Mouse (Mus musculus) left cerebral cortex, adult 18-20 months (tissue): ENCODE data around the gene Magohb. TPM values are rescaled to one million over a fixed set of nuclear protein-coding genes. Genes with fewer than 3 reads are reported as not detected.
"Not testable (repeated sequence)": the region's sequence is repeated elsewhere in the genome, so short reads cannot be mapped to it uniquely, and the experiment has no call there.

Experiments
- DNase-seq, 2 experiments: peaks; one replicate each; pipeline ENCODE4 v3.0.0; 2021 to 2022; ENCODE audit warnings: low spot score in 2 of 2, mixed read lengths in 1 of 2
- long read RNA-seq, 2 experiments: library from polyadenylated mRNA; stranded (forward); transcript quantifications; one replicate each; pipeline ENCODE4 v2.0.0; 2021
- total RNA-seq, 2 experiments: library from RNA; stranded (reverse); gene quantifications; 2 replicates each; pipeline ENCODE4 v1.2.3; 2021

Gene Magohb
- total RNA-seq, result 10 to 100 TPM in 1 of 2 experiments, 1 to 10 TPM in 1; 8.5 to 11.3 TPM
- long read RNA-seq, experiment 1, partial matches to known transcripts, result 1 of 5 reads
- long read RNA-seq, experiment 1, other reads (novel, unspliced or antisense), result 1 of 5 reads
- long read RNA-seq, experiment 2, partial matches to known transcripts, result 0 of 5 reads
- long read RNA-seq, experiment 2, other reads (novel, unspliced or antisense), result 0 of 5 reads

DNA sequence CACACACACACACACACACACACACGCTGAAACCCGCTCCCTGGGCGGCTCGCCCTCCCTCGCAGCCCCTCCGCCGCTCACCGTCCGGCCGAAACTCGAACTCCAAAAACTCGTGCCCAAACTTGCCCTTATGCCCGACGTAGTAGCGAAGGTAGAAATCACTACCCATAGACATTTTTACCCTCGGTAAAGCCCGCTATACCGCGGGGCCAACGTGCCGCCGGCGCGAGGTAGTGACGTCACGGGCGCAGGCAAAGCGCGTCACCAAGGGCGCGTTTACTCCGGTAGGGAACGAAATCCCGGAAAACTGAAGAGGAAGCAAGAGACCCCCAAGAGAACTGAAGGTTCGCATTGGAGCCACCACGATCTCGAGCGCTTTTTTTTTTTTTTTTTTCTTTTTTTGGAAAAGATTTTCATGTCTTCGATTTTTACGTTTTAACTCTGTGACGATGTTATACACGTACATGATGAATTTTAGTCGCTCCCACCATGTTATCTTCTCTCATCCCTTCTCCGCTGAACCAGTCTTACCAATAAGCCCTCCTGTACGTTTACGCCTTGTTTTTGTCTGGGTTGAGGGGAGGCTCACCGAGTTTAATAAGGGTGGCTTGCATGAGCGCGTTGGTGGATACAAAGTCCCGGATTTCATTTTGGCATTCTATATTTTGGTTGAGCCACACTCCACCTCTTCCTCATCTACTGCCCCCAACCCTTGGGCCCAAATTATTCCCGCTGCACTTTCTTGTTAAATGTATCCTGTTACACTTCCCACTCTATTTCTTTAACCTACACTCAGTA is at the start of gene Magohb:
Gene Magohb, minus strand, starts transcription at position 254 of the 798 bp plus-strand sequence.
- peak; percentile 82 to 92 for DNase-seq

DNA sequence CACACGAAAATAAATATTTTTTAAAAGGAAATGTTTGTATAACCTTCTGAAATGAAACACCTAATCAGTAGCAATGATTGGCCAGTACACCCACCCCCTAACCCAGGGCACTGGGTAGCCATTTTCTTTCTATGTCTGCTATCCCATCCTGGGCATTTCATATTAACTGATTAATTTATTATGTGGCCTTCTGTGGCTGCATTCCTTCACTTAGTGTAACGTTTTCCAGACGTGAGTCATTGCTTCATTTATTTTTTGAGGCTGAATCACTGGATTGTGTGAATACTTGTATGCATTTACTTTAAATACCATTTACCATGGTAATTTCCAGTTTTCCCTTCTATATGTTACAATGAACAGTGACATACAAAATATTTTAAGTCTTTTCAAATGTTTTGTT is 47.0 kb upstream of the Magohb start:
- DNase-seq, result no peak

DNA sequence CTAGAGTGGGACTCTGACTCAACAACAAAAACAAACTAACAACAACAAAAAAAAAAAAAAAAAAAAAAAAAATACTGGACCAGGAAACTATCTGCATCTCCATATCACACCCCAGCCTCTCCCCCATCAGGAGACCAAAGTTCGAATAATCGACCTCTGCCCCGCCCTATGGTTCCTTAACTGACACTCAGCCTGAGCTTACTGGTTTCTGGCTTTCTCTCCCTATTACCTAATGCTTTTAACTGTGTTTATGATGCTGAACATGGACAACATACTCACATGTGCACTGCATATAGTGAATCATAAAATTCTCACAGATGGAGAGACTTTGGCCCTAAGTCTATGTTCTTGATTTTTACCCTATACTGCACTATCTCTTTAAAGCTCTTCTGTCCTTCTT is 46.3 kb upstream of the Magohb start:
- DNase-seq, result no peak

DNA sequence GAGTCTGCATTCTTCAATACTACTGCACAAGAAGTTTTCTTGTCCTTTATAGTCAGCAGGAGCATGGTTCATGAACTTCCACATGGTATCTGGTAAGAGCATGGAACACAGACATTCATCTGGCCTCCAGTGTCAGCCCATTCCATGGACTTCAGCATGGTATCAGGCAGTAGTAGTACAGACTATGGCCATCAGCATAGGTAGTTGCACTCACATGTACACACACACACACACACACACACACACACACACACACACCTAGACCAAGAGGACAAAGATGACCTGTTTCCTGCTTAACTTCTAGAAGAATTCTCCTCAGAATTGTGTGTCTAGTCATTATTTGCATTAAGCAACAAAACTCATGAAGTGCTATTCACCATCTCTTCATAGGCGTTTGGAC is 45.7 kb upstream of the Magohb start:
- DNase-seq, result no peak

DNA sequence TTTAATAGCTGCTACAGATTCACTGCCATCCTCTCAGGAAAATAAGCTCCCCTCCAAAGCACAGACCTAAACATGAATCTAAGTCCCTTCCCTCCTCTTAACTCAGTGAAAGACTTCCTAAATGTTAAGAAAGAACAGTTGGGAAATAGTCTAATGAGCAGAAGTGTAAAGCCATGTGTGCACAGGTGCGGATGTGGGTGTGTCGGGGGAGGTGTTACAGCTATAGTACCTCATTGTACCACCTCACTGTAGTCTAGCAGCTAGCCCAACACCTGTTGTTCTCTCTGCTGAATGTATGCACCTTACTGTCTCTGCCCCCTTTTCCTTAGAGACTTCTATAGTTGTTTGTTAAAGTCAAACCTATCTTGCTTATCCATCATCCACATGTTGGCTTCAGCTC is 34.0 kb upstream of the Magohb start:
- no peak for DNase-seq

DNA sequence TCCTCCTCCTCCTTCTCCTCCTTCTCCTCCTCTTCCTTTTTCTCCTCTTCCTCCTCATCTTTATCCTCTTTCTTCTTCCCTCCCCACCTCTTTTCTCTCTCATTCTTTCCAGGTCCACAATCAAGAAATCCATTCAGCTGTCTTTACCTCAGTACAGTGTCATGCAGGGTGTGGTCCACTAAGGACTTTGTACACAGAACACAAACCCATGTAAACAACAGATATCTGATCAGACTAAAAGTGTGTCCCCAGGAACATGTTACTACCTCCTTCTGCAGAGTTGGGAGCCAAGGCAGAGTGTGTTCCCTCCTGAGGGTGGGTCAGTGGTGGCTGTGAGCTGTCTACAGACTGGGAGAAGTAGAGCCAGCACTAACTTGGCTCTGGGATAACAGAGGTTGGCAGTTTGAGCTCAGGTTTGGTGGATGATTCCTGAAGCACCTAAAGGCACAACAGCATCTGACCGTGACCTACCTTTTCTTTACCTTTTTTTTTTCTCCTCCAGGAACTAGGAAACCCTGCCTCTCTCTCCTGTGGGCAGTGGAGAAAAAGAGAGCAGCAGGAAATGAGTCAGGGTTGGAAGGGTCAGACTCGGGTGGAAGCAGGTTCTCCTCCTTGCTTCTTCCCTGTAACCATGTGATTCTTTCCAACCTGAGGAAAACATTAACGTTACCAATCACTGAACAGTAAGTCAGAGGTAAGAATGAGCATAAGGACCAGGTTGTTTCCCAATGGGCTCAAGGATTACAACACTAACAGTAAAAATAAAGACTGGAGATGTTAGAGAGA is 29.0 kb upstream of the Magohb start:
- no peak for DNase-seq

DNA sequence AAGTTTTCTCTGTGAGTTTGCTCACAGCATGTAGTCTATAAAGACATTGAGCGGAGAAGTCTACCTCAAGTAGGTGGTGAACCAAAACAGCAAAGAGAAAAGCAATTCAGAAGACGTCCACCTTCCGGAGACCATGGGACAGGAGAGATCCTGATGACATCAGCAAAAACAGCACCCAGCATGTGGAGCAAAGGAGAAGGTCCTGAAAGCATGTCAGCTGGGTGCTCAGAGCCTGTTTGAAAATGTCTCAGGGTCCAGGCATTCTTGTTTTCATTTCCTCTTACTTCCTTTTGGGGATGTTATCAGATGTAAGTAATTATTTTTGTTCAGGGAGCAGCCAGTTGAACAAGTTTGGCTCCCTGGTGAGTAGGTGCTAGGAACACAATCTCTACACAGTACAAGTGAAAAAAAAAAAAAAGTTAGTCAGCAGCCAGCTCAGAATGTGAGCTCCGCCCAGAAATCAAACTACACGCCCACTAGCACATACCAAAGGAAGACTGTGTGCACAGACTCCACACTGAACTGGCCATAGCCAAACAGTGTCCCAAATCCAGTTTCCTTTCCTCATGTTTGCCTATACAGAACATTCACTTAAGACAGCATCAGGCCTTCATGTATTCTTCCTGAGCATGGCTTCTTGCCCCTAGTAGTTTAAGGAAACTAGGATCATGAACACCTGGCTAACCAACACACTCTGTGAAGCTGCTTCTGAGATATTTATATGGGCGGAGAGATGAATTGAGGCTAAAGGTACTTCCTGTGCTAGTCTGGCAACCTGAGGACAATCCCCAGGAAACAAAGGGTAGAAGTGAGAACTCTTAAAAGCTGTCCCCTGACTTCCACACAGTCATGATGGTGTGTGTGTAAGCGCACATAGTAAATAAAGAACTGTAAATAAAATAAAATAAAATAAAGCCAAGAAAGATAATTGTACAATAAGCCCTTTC is 23.4 kb upstream of the Magohb start:
- no peak for DNase-seq

DNA sequence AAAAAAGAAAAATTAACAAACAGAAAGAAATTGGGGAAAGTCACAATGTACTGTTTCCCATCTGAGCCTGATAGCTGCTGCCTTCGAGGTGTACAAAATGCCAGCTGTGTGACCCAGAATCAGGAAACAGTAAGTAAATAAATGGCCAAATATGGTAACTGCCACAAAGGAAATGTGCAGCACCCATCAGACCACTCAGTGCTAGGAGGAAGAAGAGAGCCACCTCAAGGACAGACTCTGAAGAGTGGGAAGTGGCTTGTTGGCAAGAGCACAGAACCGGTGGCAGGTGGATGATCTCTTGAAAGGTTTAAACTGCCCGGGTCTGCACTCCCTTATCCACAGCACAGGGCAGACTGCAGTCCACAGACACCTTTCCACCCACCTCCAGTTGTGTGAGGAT is 15.0 kb upstream of the Magohb start:
- no peak for DNase-seq

DNA sequence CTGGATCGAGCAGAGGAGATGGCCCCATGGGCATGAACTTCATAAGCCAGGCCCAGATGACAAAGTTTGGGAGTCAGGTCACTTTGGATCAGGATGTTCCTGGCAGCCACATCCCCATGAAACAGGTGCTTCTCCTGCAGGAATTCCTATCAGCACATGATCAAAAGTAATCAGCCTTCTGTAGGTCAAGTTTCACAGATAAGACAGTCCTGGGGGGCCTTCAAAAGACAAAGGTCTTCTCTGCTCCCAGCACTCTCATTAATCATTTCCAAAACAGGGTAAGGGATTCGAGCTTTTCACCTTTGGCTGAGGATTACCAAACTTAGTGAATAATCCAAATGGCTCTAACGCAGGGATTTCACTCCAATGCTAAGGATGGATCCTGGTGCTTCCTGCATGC is 11.7 kb upstream of the Magohb start:
- DNase-seq, result no peak

DNA sequence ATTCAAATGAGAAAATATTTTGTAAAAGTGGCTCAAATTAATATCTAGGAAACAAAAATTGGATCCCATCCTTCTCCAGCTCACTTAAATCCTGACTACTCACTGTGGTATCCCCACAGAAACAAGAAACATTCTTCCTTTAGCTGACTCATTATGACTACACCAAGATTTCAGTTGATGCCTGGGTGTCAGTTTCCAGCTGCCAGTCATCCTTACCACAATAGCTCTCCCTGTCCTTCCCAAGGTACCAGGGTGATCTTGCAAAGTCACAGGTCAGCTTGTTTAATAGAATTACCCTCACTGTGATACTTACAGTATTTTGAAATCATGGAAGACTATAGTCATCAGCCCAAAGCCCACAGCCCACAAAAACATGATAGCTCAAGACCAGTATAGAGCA is 5.5 kb upstream of the Magohb start:
- DNase-seq, result no peak

DNA sequence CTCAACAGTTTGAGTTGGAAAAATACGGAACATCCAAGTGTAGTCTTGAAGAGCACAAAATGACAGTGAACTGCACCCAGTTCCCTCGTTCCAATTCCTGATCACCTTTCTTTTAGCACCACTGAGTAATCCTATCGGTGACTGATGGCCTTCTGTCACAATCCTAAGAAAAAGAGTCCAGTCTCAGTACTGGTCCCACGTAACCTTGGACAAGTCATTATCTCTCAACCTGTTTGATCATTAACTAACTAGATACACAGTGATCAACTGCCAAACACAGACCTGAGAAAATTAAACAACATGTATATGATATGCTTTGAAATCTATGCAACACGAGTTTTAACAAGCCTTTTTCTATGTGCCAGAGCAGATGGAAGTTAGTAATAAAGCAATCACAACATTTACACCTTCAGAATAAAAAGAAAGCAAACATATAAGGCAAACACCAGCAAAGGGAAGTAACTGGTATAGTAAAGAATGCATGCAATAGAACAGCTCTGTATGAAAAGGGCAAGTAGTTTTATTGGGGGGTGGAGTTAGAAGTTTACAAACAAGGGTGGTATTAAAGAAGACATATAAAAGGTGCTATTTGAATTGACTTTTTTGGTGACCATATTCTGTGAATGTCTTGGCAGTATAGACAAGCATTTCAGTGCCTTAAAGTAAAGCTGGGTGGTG is 1.5 kb upstream of the Magohb start:
- DNase-seq, result no peak

DNA sequence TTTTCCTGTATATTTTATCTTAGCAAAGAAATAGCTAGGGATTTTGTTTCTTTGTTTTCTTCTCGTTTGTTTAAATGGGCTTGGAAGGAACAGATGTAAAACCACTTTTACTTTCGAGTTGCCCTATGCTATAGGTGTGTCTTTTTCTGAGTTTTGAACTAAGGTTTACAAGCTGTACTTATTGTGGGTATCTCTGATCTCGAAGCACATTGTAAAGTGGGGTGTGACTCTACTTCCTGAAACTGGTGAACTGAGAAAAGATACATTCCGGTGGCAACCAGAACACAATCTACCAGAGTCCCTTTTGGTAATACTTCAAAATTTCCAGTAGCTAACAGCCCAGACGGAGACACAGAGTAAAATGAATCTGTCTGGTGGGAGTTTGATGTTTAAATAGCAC is 872 bp upstream of the Magohb start:
- no peak for DNase-seq

DNA sequence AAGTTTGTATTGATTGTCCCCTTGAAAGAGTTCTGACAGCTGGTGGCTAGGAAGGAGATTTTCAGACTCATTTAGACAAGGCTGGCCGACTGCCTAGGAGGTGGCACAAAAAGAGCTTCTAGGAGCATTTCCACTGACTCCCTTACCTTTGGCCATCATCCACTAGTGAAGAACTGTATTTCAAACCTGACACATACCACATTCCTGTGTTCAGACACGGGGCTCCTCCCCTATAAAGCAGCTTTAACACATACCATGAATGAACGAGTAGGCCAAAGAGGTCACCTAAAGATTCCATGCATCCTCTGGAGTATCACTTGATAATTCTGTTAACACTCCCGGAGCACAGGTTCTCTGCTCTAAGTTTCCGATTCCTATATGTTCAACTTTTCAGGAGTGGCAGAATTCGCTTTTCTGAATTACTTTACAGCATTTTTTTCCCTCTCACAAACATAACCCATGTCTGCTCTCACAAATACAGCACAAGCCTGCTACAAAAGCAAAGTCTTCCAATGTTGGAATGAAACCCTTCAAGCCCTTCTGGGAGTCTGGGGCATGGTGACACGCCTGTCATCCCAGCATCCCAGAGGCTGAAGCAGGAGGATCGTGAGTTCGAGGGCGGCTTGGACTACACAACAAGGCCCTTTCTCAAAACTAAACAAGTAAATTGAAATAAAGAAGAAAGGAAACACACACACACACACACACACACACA is 611 bp downstream of the Magohb start:
- DNase-seq, result peak in 1 of 2 experiments; percentile 4

DNA sequence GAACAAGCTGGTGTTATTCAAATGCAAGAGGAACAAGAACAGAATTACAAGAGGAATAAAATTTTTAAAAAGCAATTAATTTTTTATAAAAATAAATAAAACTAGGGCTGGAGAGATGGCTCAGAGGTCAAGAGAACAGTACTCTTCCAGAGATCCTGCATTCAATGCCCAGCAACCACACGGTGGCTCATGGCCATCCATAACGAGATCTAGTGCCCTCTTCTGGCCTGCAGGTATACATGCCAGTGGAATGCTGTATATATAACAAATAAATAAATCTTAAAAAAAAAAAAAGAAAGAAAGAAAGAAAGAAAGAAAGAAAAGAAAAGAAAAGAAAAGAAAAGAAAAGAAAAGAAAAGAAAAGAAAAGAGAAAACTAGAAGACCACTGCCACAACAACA is 2.6 kb downstream of the Magohb start:
- DNase-seq, result peak; percentile 6 to 34

DNA sequence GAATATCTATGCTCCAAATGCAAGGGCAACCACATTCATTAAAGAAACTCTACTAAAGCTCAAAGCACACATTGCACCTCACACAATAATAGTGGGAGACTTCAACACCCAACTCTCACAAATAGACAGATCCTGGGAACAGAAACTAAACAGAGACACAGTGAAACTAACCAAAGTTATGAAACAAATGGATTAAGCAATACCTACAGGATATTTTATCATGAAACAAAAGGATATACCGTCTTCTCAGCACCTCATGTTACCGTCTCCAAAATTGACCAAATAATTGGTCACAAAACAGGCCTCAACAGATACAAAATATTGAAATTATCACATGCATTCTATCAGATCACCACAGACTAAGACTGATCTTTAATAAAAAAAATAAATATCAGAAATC is 14.9 kb downstream of the Magohb start:
- not testable (repeated sequence) for DNase-seq

DNA sequence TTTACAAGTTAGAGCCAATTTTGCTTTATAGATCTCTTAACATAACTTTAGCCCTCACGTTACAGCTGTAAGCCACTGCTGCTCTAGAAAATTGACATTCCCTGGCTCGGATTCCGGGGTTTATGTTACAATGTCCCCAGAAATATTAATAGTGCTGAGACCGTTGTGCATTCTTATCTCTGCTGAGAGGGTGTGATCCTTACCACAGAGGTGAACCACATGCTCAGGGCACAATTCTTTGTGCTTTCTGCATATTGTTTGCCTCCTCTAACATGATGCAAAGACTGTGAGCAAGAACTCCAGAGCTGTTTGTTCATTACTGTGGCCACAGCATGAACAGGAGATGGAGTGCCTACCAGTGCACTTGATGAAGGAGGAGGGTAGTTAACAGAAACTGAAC is 16.4 kb downstream of the Magohb start:
- DNase-seq, result no peak

DNA sequence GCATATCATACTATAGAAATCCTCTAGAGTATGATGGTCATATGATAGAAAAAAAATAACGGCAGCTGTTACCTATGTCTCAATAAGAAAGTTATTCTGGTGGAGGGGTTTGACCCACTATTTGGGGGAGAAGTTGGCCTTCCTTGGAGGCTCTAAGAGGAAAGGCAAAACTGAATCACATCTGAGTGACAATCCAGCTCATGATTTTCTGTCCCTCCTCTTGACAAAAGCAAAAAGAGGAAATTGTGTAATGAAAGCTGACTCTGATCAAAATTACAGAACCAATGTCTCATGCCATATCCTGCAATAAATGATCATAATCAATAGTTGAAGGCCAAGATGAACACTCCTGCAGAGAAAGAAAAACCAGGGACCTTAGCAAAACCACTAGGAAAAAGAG is 20.7 kb downstream of the Magohb start:
- no peak for DNase-seq

DNA sequence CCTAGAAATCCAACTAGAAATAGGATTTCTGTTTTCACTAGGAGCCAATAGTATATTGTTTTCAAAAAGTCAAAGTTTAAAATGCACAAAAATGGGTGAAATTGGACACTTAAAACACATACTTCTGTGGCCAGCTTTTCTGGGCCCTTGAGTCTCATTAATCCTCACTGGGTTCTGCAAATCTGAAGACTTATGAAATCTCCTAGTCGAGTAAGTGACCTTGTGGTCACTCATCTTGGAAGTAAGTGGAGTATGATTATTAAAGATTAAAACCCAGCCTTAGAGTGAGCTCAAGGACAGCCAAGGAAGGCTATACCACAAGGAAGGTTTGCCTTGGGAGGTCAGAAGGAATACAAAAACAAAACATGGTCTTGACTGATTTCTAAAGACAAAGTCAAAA is 22.7 kb downstream of the Magohb start:
- no peak for DNase-seq

DNA sequence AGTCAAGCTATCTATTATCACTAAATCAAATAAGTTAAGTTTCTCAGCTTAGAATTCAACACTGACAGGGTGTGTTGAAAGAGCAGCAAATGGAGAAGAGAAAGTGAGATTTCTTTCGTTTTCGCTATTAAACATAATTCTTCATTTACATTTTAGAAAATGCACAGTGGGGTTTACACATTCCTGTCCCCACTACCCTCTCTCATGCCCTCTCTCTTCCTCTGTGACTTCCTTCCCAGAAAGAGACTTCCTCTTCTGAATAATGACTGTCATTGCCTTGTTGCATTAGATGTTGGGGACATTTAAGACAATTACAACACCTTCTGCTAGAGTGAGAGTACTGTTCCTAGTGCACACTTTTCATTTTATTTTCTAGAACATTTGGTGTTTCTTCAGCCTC is 23.4 kb downstream of the Magohb start:
- no peak for DNase-seq

DNA sequence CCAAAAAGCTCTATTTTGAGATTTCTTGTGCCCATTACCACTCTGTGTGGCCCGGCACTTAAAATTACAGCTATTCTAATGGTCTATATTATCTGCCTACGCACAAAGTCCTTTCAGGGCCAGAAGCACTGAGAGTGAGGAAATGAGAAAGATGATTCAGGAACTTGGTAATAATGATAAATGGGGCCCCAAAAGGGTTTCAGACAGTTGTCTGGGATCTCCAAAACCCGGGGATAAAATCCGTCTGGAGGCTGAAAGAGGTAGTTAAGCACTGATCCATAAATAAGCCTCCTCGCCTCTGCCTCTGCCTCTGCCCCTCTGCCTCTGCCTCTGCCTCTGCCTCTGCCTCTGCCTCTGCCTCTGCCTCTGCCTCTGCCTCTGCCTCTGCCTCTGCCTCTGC is 28.9 kb downstream of the Magohb start:
- DNase-seq, result no peak
